Mouse (Mus musculus): Measurements from ENCODE around the gene Tmem198.
A peak's percentile ranks its signal among the peaks of the same experiment; 100 is the strongest.

Tmem198 gene

GRCm38 (mm10) chr1:75519576-75519975, 40.2 kb downstream of the Tmem198 start:
- DNase-seq (ENCODE audit: low spot score) = no peak

- peak; percentile 83 for DNase-seq (ENCODE audit: low spot score)
These were observed 42.1 kb downstream of the Tmem198 start, which contains the start of gene Stk11ip for GRCm38 (mm10) chr1:75521321-75522031. TSS of gene Stk11ip (plus strand) at chr1:75521529.

- peak; percentile 30 for DNase-seq (ENCODE audit: low spot score)
These were observed 45.3 kb downstream of the Tmem198 start for GRCm38 (mm10) chr1:75524679-75525078.

GRCm38 (mm10) chr1:75530546-75530945, 51.2 kb downstream of the Tmem198 start:
- DNase-seq (ENCODE audit: low spot score) = no peak

- no peak for DNase-seq (ENCODE audit: low spot score)
These were observed 53.2 kb downstream of the Tmem198 start for GRCm38 (mm10) chr1:75532280-75533172.

GRCm38 (mm10) chr1:75533325-75534252, 54.3 kb downstream of the Tmem198 start:
- no peak for DNase-seq (ENCODE audit: low spot score)
